Mouse (Mus musculus) embryonic fibroblast, embryonic 13.5 days (primary cell): ENCODE measurements around the gene Isoc2b. TPM values are rescaled to one million over a fixed set of nuclear protein-coding genes. Genes with fewer than 3 reads are reported as not detected.
A peak's percentile ranks its signal among the peaks of the same experiment; 100 is the strongest.
"Not testable (repeated sequence)": the region's sequence is repeated elsewhere in the genome, so short reads cannot be mapped to it uniquely, and the experiment has no call there.

ENCODE experiments used
- H3K27ac ChIP-seq: 2 replicates; pipeline ENCODE4 v1.5.1; 2012; ENCODE audit warnings: low read length, control low read depth, inconsistent platforms; ENCODE audit not compliant: insufficient read depth
- H3K4me1 ChIP-seq: 2 replicates; pipeline ENCODE4 v1.6.1; 2011; ENCODE audit warnings: low read length; ENCODE audit not compliant: control insufficient read depth, insufficient read depth
- H3K4me3 ChIP-seq: 2 replicates; pipeline ENCODE4 v1.5.1; 2011; ENCODE audit warnings: mild to moderate bottlenecking, control low read depth, low read length; ENCODE audit not compliant: insufficient read depth
- CTCF ChIP-seq: IDR thresholded peaks from 2 replicates; pipeline ENCODE4 v1.5.1; 2011; ENCODE audit warnings: mild to moderate bottlenecking, control low read depth, low read length, moderate library complexity, borderline replicate concordance; ENCODE audit not compliant: insufficient read depth
- POLR2A ChIP-seq: IDR thresholded peaks from 2 replicates; pipeline ENCODE4 v1.6.1; 2011; ENCODE audit warnings: low read depth, mild to moderate bottlenecking, control low read depth, low read length, moderate library complexity
- polyA plus RNA-seq: library from polyadenylated mRNA; stranded (reverse); fragments of >200 nt; gene quantifications from 2 replicates; pipeline ENCODE4 v1.2.4, GENCODE M21; 2011; ENCODE audit warnings: low read depth; ENCODE audit not compliant: missing spikeins, insufficient read length

Isoc2b gene
- polyA plus RNA-seq, 1 experiment = 13.3 TPM

GRCm38 (mm10) chr7:4812303-4813104 is 57.6 kb downstream of the Isoc2b start, which contains the start of gene Ube2s:
Gene Ube2s, minus strand, starts transcription at chr7:4812590.
- Histone ChIP-seq H3K4me3 (peak within 1 kb of the TSS; percentile 93), H3K4me1 (peaks cover 7% of the 10 kb centered on the region; the same call in 1 of the 2 replicates), H3K27ac (peak within 1 kb of the TSS; percentile 86)
- TF ChIP-seq CTCF = no peak
- TF ChIP-seq POLR2A = peak; percentile 85

GRCm38 (mm10) chr7:4811842-4812302 is 58.2 kb downstream of the Isoc2b start:
- Histone ChIP-seq H3K4me1 (peaks cover 10% of the 10 kb centered on the region; the same call in 1 of the 2 replicates), H3K27ac (peak overlapping the region; percentile 20), H3K4me3 (peak overlapping the region; percentile 93)
- TF ChIP-seq CTCF (no peak), POLR2A (0 out of 2 replicates have a peak, but pooled peaks have one; percentile 2)

GRCm38 (mm10) chr7:4811131-4811530 is 58.9 kb downstream of the Isoc2b start:
- H3K27ac ChIP-seq = not testable (repeated sequence)
- peaks cover 10% of the 10 kb centered on the region; the same call in 1 of the 2 replicates for H3K4me1 ChIP-seq
- peak overlapping the region; percentile 93 for H3K4me3 ChIP-seq

- no peak for TF ChIP-seq POLR2A
- TF ChIP-seq CTCF = no peak
- Histone ChIP-seq H3K4me1 (peaks cover 10% of the 10 kb centered on the region; the same call in 1 of the 2 replicates), H3K4me3 (no peak overlapping the region), H3K27ac (no peak overlapping the region)
Measured at GRCm38 (mm10) chr7:4806716-4807115, 63.3 kb downstream of the Isoc2b start.

GRCm38 (mm10) chr7:4802247-4802646 is 67.8 kb downstream of the Isoc2b start:
- no peak overlapping the region for H3K4me3 ChIP-seq
- no peak overlapping the region for H3K27ac ChIP-seq
- TF ChIP-seq POLR2A = no peak
- no peak for TF ChIP-seq CTCF
- peaks cover 3% of the 10 kb centered on the region; the same call in 1 of the 2 replicates for H3K4me1 ChIP-seq

- peak; percentile 50 for TF ChIP-seq POLR2A
- TF ChIP-seq CTCF = no peak
- Histone ChIP-seq H3K27ac (no peak overlapping the region), H3K4me1 (peaks cover 3% of the 10 kb centered on the region), H3K4me3 (no peak overlapping the region)
Measured at GRCm38 (mm10) chr7:4795767-4796433, 74.2 kb downstream of the Isoc2b start.

Other genes with a start within 250 kb of the Isoc2b start
- 2.7 and 4.7 TPM in 2 replicates for gene Tmem86b, start 238.8 kb downstream of the Isoc2b start, polyA plus RNA-seq
- gene Ppp6r1, start 211.2 kb downstream of the Isoc2b start, polyA plus RNA-seq = 47.6 and 60.3 TPM in 2 replicates
- 31.3 and 32.1 TPM in 2 replicates for gene Hspbp1, start 185.2 kb downstream of the Isoc2b start, polyA plus RNA-seq
- gene Brsk1, start 179.7 kb downstream of the Isoc2b start, polyA plus RNA-seq = 11.3 and 15.1 TPM in 2 replicates
- gene Tmem150b, start 145.0 kb downstream of the Isoc2b start, polyA plus RNA-seq = not detected in 2 replicates
- gene Kmt5c, start 130.1 kb downstream of the Isoc2b start, polyA plus RNA-seq = 15.9 and 18.3 TPM in 2 replicates
- 62.2 and 87.1 TPM in 2 replicates for gene Cox6b2, start 117.2 kb downstream of the Isoc2b start, polyA plus RNA-seq
- gene Fam71e2, start 99.0 kb downstream of the Isoc2b start, polyA plus RNA-seq = not detected in 2 replicates
- 3.3 and 7.8 TPM in 2 replicates for gene Il11, start 87.4 kb downstream of the Isoc2b start, polyA plus RNA-seq
- gene Tmem190, start 87.3 kb downstream of the Isoc2b start, polyA plus RNA-seq = not detected in 2 replicates
- gene Tmem238, start 80.6 kb downstream of the Isoc2b start, polyA plus RNA-seq = 4.3 and 5.3 TPM in 2 replicates
- gene Rpl28, start 77.4 kb downstream of the Isoc2b start, polyA plus RNA-seq = 404 and 438 TPM in 2 replicates
- 172 and 191 TPM in 2 replicates for gene Ube2s, start 57.7 kb downstream of the Isoc2b start, polyA plus RNA-seq
- not detected in 2 replicates for gene Shisa7, start 25.6 kb downstream of the Isoc2b start, polyA plus RNA-seq
- 9.3 and 11.2 TPM in 2 replicates for gene Isoc2a, start 6.9 kb upstream of the Isoc2b start, polyA plus RNA-seq
- not detected in 2 replicates for gene Gm36210, start 36.3 kb upstream of the Isoc2b start, polyA plus RNA-seq
- gene Zfp628, start 45.0 kb upstream of the Isoc2b start, polyA plus RNA-seq = 5.2 and 6.3 TPM in 2 replicates
- 4.7 and 5.5 TPM in 2 replicates for gene Nat14, start 51.8 kb upstream of the Isoc2b start, polyA plus RNA-seq
- 24.1 and 29.8 TPM in 2 replicates for gene Ssc5d, start 55.5 kb upstream of the Isoc2b start, polyA plus RNA-seq
- gene Sbk2, start 94.1 kb upstream of the Isoc2b start, polyA plus RNA-seq = not detected in 2 replicates
- gene Sbk3, start 100.9 kb upstream of the Isoc2b start, polyA plus RNA-seq = not detected in 2 replicates
- gene Zfp579, start 125.9 kb upstream of the Isoc2b start, polyA plus RNA-seq = 11.0 and 15.6 TPM in 2 replicates
- gene Zfp524, start 144.2 kb upstream of the Isoc2b start, polyA plus RNA-seq = 8.7 and 10.5 TPM in 2 replicates
- gene Fiz1, start 144.4 kb upstream of the Isoc2b start, polyA plus RNA-seq = 23.6 and 27.5 TPM in 2 replicates
- gene Gm44973, start 145.2 kb upstream of the Isoc2b start, polyA plus RNA-seq = not detected in 2 replicates
- 23.4 and 29.4 TPM in 2 replicates for gene Zfp865, start 150.1 kb upstream of the Isoc2b start, polyA plus RNA-seq
- 1.7 and 3.8 TPM in 2 replicates for gene Ccdc106, start 150.3 kb upstream of the Isoc2b start, polyA plus RNA-seq
- 1.5 and 1.8 TPM in 2 replicates for gene 4632433K11Rik, start 163.9 kb upstream of the Isoc2b start, polyA plus RNA-seq
- gene Zfp784, start 168.2 kb upstream of the Isoc2b start, polyA plus RNA-seq = 1.4 and 2.2 TPM in 2 replicates
- 11.8 and 18.1 TPM in 2 replicates for gene Zfp580, start 181.3 kb upstream of the Isoc2b start, polyA plus RNA-seq
- 193 and 210 TPM in 2 replicates for gene U2af2, start 191.9 kb upstream of the Isoc2b start, polyA plus RNA-seq
- gene Epn1, start 210.0 kb upstream of the Isoc2b start, polyA plus RNA-seq = 66.2 and 69.3 TPM in 2 replicates
- gene Rfpl4, start 246.7 kb upstream of the Isoc2b start, polyA plus RNA-seq = not detected in 2 replicates